Mouse (Mus musculus) lung, postnatal 4 days (tissue): ENCODE results near the gene Gm10334.
"Not testable (repeated sequence)": the region's sequence is repeated elsewhere in the genome, so short reads cannot be mapped to it uniquely, and the experiment has no call there.

ENCODE experiments used
- DNase-seq, 2 experiments: peaks; one replicate each; pipeline ENCODE4 v3.0.0; 2021

The Gm10334 gene

DNA sequence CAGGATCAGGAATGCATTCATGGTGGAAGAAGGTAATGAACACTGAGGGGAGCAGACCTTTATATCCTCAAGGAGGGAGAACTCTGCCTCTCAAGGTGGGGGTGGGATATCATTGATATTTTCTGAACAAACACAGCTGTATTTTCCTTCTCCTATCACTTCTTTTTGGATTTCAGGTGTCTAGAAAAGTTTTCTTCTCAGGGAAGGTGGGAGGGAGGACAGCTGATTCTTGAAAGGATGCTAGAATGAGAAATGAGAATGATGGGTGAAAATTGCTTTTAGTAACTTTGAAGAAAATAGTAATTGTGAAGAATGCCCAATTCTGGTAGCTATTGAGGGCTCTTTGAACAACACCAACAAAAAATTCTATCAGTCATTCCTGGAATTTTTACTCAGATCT, at the start of gene Gm10334:
Gm10334 (minus strand) TSS at position 101 of the 400 bp plus-strand sequence.
- not testable (repeated sequence) for DNase-seq

DNA sequence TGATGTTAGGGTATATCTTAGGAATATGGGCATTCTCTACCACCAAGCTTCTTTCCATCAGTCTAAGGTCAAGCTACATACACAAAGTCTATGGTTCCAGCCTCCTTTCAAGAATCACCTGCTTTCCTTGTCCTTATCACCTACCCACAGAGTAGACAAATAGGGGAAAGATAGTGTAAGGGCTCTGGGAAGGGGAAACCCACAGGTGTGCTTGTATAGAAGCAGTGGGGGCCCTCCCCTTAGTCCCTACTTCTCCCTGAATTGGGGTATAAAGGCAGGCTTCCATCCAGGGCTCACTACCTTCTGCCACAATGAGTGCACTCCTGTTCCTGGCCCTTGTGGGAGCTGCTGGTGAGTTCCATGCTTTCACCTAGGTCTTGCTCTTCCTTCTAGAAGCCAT, 12.7 kb upstream of the Gm10334 start, which contains the start of gene Prss1:
Prss1 (plus strand) TSS at position 301 of the 400 bp plus-strand sequence.
- not testable (repeated sequence) for DNase-seq

- DNase-seq: not testable (repeated sequence)
Measured at GRCm38 (mm10) chr6:41442261-41442660, 3.7 kb downstream of the Gm10334 start.
